Mouse (Mus musculus) liver, adult 10 weeks (tissue): ENCODE measurements around the gene Cts6. TPM values are rescaled to one million over a fixed set of nuclear protein-coding genes. Genes with fewer than 3 reads are reported as not detected.

ENCODE experiments used
- polyA plus RNA-seq: library from polyadenylated mRNA; stranded (reverse); fragments of 350-450 nt; fragmentation: Illumina TruSeq; extraction: RNeasy Lipid Tissue Mini Kit (QIAGEN cat#74804); gene quantifications from one replicate; pipeline ENCODE4 v1.2.3, GENCODE M21; 2014; ENCODE audit warnings: low read depth, low replicate concordance

The Cts6 gene
- polyA plus RNA-seq, result not detected

DNA sequence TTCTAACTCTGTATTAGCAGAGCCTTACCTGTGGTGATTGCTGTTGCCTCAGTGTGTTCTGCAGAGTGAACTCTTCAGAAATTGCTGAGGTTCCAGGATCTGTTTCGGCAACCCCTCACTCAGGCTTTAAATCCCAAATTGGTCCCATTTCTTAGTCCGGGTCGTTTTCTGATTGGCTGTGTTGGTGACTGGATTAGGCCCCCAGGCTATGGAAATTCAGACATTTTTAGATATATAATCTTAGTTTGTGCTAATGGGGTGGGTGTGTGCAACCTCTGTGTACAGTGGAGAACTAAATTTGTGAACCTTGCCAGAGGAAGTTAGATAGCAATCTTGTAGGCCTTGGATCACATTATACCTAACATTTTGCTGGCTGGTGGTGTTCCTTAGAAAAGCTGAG, at the start of gene Cts6:
TSS of gene Cts6 (minus strand) at position 101 of the 400 bp plus-strand sequence.

DNA sequence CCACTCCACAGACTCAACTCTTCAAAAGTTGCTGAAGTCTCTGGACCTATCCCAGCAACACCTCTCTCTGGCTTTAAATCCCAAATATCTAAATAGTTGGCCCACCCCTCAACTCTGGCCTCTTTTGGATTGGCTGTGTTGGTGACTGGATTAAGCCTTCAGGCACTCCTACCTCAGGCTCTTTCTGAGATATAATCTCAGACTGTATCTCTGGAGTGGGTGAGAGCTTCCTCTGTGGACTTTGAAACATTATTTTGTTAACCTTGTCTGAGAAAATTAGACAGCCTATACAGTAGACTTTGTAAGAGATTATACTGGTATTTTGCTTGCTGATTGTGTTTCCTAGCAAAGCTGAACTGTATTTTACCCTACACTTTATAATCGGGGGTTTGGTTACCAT, 39.1 kb downstream of the Cts6 start, which contains the start of gene Ctsr:
TSS of gene Ctsr (minus strand) at position 101 of the 400 bp plus-strand sequence.

Other genes with a start within 250 kb of the Cts6 start
- not detected for gene Ctsj, start 197.5 kb downstream of the Cts6 start, polyA plus RNA-seq
- gene Ctsq, start 162.8 kb downstream of the Cts6 start, polyA plus RNA-seq, result not detected
- not detected for gene Ctsr, start 39.2 kb downstream of the Cts6 start, polyA plus RNA-seq
- gene Cts8, start 51.9 kb upstream of the Cts6 start, polyA plus RNA-seq, result not detected
- gene Gm49398, start 85.4 kb upstream of the Cts6 start, polyA plus RNA-seq, result not detected
- gene Cts7, start 154.8 kb upstream of the Cts6 start, polyA plus RNA-seq, result not detected